Mouse (Mus musculus): ENCODE measurements around the gene Cbx2. TPM values are rescaled to one million over a fixed set of nuclear protein-coding genes. Genes with fewer than 3 reads are reported as not detected.

Gene Cbx2
- polyA plus RNA-seq, 1 experiment from 2014 or later: 13.3 TPM

- Histone ChIP-seq H3K36me3 (ENCODE audit: control insufficient read depth, insufficient read depth, low read length) (no peaks in the 10 kb centered on the region), H3K27me3 (ENCODE audit: control insufficient read depth, insufficient read depth, low read depth, low read length) (no peaks in the 10 kb centered on the region), H3K27ac (ENCODE audit: low read length) (no peak within 1 kb of the TSS), H3K4me1 (ENCODE audit: control insufficient read depth, insufficient read depth, low read length) (peaks cover 5% of the 10 kb centered on the region; the same call in 1 of the 2 replicates), H3K4me3 (ENCODE audit: low read depth, low read length) (no peak within 1 kb of the TSS), H3K4me2 (ENCODE audit: low read length) (no peak within 1 kb of the TSS), H3K9me3 (replicated peaks; ENCODE audit: control insufficient read depth, low read length, poor library complexity, severe bottlenecking) (no peaks in the 10 kb centered on the region), H3K9ac (ENCODE audit: low read depth, low read length) (no peak within 1 kb of the TSS)
- WGBS: 91% methylated on average over 10 of the region's 10 CpGs
- no peak for ATAC-seq
Observed at GRCm38 (mm10) chr11:118987999-118988398, 34.8 kb upstream of the Cbx2 start, which contains the start of gene Enpp7. Gene Enpp7, plus strand, starts transcription at chr11:118988188.

GRCm38 (mm10) chr11:118992781-118993180 is 30.0 kb upstream of the Cbx2 start:
- Histone ChIP-seq H3K27me3 (ENCODE audit: control insufficient read depth, insufficient read depth, low read depth, low read length) (no peaks in the 10 kb centered on the region), H3K9ac (ENCODE audit: low read depth, low read length) (no peak overlapping the region), H3K27ac (ENCODE audit: low read length) (no peak overlapping the region), H3K4me3 (ENCODE audit: low read depth, low read length) (no peak overlapping the region), H3K4me2 (ENCODE audit: low read length) (no peak overlapping the region), H3K4me1 (ENCODE audit: control insufficient read depth, insufficient read depth, low read length) (no peaks in the 10 kb centered on the region), H3K36me3 (ENCODE audit: control insufficient read depth, insufficient read depth, low read length) (no peaks in the 10 kb centered on the region), H3K9me3 (replicated peaks; ENCODE audit: control insufficient read depth, low read length, poor library complexity, severe bottlenecking) (no peaks in the 10 kb centered on the region)
- ATAC-seq: no peak
- 79% methylated on average over 3 of the region's 3 CpGs for WGBS

DNA sequence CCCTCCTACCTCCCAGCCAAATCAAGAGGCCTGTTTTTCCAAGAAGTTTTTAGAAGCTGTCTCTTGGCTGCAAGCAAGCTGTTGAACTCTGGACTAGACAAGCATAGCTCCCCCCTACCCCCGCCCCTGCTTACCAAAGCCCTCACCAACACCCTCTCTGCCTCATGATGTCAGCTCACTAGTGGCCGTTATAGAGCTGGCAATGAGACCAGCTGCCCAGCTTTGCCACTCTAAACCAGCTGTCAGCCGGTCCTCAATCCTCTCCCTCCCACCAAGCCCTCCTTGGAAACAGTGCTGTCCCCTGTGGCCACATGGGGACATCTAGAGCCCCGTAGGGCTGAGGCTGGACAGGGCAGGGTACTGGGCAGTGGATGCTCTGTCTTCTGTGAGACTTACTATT is 27.3 kb upstream of the Cbx2 start:
- H3K9me3 ChIP-seq (replicated peaks; ENCODE audit: control insufficient read depth, low read length, poor library complexity, severe bottlenecking): no peaks in the 10 kb centered on the region
- H3K27me3 ChIP-seq (ENCODE audit: control insufficient read depth, insufficient read depth, low read depth, low read length): no peaks in the 10 kb centered on the region
- H3K36me3 ChIP-seq (ENCODE audit: control insufficient read depth, insufficient read depth, low read length): no peaks in the 10 kb centered on the region
- no peak overlapping the region for H3K27ac ChIP-seq (ENCODE audit: low read length)
- H3K4me2 ChIP-seq (ENCODE audit: low read length): no peak overlapping the region
- no peak for ATAC-seq
- 22% methylated on average over 4 of the region's 4 CpGs for WGBS
- no peak overlapping the region for H3K9ac ChIP-seq (ENCODE audit: low read depth, low read length)
- no peak overlapping the region for H3K4me3 ChIP-seq (ENCODE audit: low read depth, low read length)
- peaks cover 14% of the 10 kb centered on the region for H3K4me1 ChIP-seq (ENCODE audit: control insufficient read depth, insufficient read depth, low read length)

DNA sequence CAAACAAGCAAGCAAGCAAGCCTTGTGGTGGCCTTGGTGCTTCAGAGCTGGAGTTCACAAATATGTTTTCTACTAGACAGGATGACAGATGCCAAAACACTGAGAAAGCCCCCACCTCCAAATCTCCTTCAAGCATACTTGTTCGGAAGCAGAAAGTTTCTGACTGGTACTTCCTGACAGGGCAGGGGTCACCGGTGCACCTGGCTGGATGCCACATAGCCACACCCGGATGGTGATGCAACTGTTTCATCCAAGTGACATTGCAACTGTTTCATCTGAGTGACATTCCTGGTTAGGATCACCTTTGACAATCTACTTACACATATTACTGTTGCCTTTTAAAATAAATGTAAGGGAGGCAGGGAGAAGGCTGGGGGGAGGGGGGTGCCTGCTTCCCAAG is 25.6 kb upstream of the Cbx2 start:
- no peak for ATAC-seq
- H3K27ac ChIP-seq (ENCODE audit: low read length): no peak overlapping the region
- H3K4me2 ChIP-seq (ENCODE audit: low read length): no peak overlapping the region
- 88% methylated on average over 3 of the region's 3 CpGs for WGBS
- no peaks in the 10 kb centered on the region for H3K9me3 ChIP-seq (replicated peaks; ENCODE audit: control insufficient read depth, low read length, poor library complexity, severe bottlenecking)
- H3K9ac ChIP-seq (ENCODE audit: low read depth, low read length): no peak overlapping the region
- H3K27me3 ChIP-seq (ENCODE audit: control insufficient read depth, insufficient read depth, low read depth, low read length): no peaks in the 10 kb centered on the region
- no peaks in the 10 kb centered on the region for H3K36me3 ChIP-seq (ENCODE audit: control insufficient read depth, insufficient read depth, low read length)
- no peak overlapping the region for H3K4me3 ChIP-seq (ENCODE audit: low read depth, low read length)
- peaks cover 14% of the 10 kb centered on the region for H3K4me1 ChIP-seq (ENCODE audit: control insufficient read depth, insufficient read depth, low read length)

GRCm38 (mm10) chr11:118998540-118999265 is 24.1 kb upstream of the Cbx2 start:
- Histone ChIP-seq H3K36me3 (ENCODE audit: control insufficient read depth, insufficient read depth, low read length) (no peaks in the 10 kb centered on the region), H3K9ac (ENCODE audit: low read depth, low read length) (peak overlapping the region; percentile 55; the same call in 1 of the 2 replicates), H3K4me3 (ENCODE audit: low read depth, low read length) (peak overlapping the region; percentile 22), H3K27ac (ENCODE audit: low read length) (peak overlapping the region; percentile 75), H3K4me2 (ENCODE audit: low read length) (peak overlapping the region; percentile 51), H3K4me1 (ENCODE audit: control insufficient read depth, insufficient read depth, low read length) (peaks cover 14% of the 10 kb centered on the region), H3K9me3 (replicated peaks; ENCODE audit: control insufficient read depth, low read length, poor library complexity, severe bottlenecking) (no peaks in the 10 kb centered on the region), H3K27me3 (ENCODE audit: control insufficient read depth, insufficient read depth, low read depth, low read length) (no peaks in the 10 kb centered on the region)
- ATAC-seq: peak; percentile 76
- WGBS: 5% methylated on average over 30 of the region's 30 CpGs

GRCm38 (mm10) chr11:118999361-118999804 is 23.4 kb upstream of the Cbx2 start:
- H3K9me3 ChIP-seq (replicated peaks; ENCODE audit: control insufficient read depth, low read length, poor library complexity, severe bottlenecking): no peaks in the 10 kb centered on the region
- WGBS: under 1% methylated on average over 26 of the region's 26 CpGs
- peak overlapping the region; percentile 51 for H3K4me2 ChIP-seq (ENCODE audit: low read length)
- H3K36me3 ChIP-seq (ENCODE audit: control insufficient read depth, insufficient read depth, low read length): no peaks in the 10 kb centered on the region
- H3K4me1 ChIP-seq (ENCODE audit: control insufficient read depth, insufficient read depth, low read length): peaks cover 14% of the 10 kb centered on the region
- peak overlapping the region; percentile 55; the same call in 1 of the 2 replicates for H3K9ac ChIP-seq (ENCODE audit: low read depth, low read length)
- H3K4me3 ChIP-seq (ENCODE audit: low read depth, low read length): peak overlapping the region; percentile 24
- peak overlapping the region; percentile 75 for H3K27ac ChIP-seq (ENCODE audit: low read length)
- H3K27me3 ChIP-seq (ENCODE audit: control insufficient read depth, insufficient read depth, low read depth, low read length): no peaks in the 10 kb centered on the region
- peak; percentile 85 for ATAC-seq

DNA sequence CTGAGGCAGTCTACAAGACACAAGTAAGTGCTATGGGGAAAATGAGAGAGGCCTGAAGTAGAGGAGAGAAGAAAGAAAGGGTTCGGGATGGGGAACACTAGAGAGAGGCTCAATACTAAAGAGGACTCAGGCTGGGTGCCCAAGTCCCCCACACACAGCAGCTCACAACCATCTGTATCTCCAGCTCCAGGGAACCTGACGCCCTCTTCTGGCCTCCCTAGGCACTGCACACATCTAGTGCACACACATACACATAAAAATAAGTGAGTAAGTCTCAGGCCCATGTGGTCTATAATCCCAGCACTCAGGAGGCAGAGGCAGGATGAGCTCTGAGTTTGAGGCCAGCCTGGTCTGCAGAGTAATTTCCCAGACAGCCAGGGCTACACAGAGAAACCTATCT is 21.9 kb upstream of the Cbx2 start:
- no peak overlapping the region for H3K4me3 ChIP-seq (ENCODE audit: low read depth, low read length)
- H3K36me3 ChIP-seq (ENCODE audit: control insufficient read depth, insufficient read depth, low read length): no peaks in the 10 kb centered on the region
- H3K27me3 ChIP-seq (ENCODE audit: control insufficient read depth, insufficient read depth, low read depth, low read length): no peaks in the 10 kb centered on the region
- H3K4me2 ChIP-seq (ENCODE audit: low read length): no peak overlapping the region
- H3K27ac ChIP-seq (ENCODE audit: low read length): no peak overlapping the region
- ATAC-seq: no peak
- 79% methylated on average over 2 of the region's 2 CpGs for whole genome bisulfite sequencing
- H3K9ac ChIP-seq (ENCODE audit: low read depth, low read length): no peak overlapping the region
- H3K9me3 ChIP-seq (replicated peaks; ENCODE audit: control insufficient read depth, low read length, poor library complexity, severe bottlenecking): no peaks in the 10 kb centered on the region
- H3K4me1 ChIP-seq (ENCODE audit: control insufficient read depth, insufficient read depth, low read length): peaks cover 14% of the 10 kb centered on the region

DNA sequence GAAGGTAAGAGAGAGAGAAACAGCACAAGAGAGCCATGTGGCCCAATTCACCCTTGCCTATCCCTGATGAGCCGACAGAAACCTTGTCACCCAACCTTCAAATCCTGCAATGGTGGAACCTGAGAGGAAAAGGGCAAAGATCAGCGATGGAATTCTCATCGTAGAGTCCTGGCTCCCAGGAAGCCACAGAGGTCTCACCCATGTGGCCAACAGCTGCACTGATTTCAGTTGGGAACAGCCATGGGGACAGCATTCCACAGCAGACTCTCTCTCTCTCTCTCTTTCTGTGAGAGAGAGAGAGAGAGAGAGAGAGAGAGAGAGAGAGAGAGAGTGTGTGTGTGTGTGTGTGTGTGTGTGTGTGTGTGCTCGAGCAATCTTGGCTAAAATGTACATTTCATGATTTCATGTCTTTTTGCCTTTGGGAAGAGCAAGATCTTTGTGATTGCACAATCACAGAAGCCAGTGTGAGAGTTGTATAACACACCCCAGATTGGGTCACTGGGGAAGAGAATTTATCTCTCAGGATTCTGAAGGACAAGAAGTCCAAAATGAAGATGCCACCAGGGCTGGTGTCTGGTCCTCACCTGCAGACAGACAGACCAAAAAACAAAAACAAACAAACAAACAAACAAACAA is 21.2 kb upstream of the Cbx2 start:
- no peaks in the 10 kb centered on the region for H3K36me3 ChIP-seq (ENCODE audit: control insufficient read depth, insufficient read depth, low read length)
- H3K27ac ChIP-seq (ENCODE audit: low read length): no peak overlapping the region
- H3K9me3 ChIP-seq (replicated peaks; ENCODE audit: control insufficient read depth, low read length, poor library complexity, severe bottlenecking): no peaks in the 10 kb centered on the region
- H3K27me3 ChIP-seq (ENCODE audit: control insufficient read depth, insufficient read depth, low read depth, low read length): no peaks in the 10 kb centered on the region
- no peak overlapping the region for H3K4me3 ChIP-seq (ENCODE audit: low read depth, low read length)
- no peak overlapping the region for H3K9ac ChIP-seq (ENCODE audit: low read depth, low read length)
- ATAC-seq: no peak
- H3K4me2 ChIP-seq (ENCODE audit: low read length): no peak overlapping the region
- peaks cover 14% of the 10 kb centered on the region for H3K4me1 ChIP-seq (ENCODE audit: control insufficient read depth, insufficient read depth, low read length)
- 70% methylated on average over 4 of the region's 4 CpGs for WGBS
